Mouse (Mus musculus) cerebellum, postnatal 36 days (tissue): ENCODE results near the gene Tm4sf1.

Experiments
- DNase-seq, 2 experiments: peaks; one replicate each; pipeline ENCODE4 v3.0.0; 2021 to 2022; ENCODE audit warnings: mixed read lengths in 2 of 2

Gene Tm4sf1

DNA sequence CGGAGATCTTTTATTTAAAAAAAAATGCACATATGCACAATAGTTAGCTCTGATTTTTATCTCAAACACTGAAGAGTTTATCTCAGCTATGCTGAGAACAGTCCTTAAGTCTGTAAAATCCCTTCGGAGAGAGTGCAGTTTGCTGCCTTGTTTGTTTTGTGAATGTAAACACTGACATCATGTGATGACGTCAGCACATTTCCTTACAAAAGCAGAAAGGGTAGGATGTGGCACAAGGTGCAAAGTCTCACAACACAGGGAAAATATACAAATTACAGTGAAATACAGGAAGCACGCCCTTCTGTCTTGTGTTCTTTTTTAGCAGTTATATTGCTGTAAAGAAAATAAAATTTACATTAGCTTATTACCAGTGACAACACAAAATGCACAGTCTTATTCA, 14.3 kb downstream of the Tm4sf1 start:
- no peak for DNase-seq

DNA sequence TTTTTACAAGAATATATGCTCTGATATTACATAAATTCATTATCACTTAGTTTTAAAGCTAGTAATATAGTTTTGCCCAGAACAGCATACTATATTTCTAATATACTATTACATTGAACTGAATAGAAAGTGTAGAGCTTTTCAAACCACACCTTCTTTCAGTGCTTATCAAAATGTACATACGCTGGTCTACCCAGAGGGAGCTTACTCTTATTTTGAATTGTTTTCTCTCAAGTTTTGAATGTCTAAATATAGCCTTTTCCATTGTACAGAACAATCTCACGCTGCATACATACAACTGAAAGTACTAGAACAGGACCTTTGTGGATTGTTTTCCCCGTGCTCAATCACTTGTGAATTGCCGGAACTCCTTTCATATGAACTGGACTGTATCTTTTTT, 23.6 kb downstream of the Tm4sf1 start:
- no peak for DNase-seq

- no peak for DNase-seq
Measured at GRCm38 (mm10) chr3:57277453-57277852, 24.3 kb downstream of the Tm4sf1 start.

- DNase-seq = no peak
Measured at GRCm38 (mm10) chr3:57276821-57277220, 25.0 kb downstream of the Tm4sf1 start.

- no peak for DNase-seq
Measured at GRCm38 (mm10) chr3:57268994-57269393, 32.8 kb downstream of the Tm4sf1 start.

GRCm38 (mm10) chr3:57267559-57268173, 34.1 kb downstream of the Tm4sf1 start:
- DNase-seq = peak; percentile 17 to 27

GRCm38 (mm10) chr3:57253041-57253440, 48.7 kb downstream of the Tm4sf1 start:
- DNase-seq = no peak

- no peak for DNase-seq
Measured at GRCm38 (mm10) chr3:57252551-57252950, 49.2 kb downstream of the Tm4sf1 start.

DNA sequence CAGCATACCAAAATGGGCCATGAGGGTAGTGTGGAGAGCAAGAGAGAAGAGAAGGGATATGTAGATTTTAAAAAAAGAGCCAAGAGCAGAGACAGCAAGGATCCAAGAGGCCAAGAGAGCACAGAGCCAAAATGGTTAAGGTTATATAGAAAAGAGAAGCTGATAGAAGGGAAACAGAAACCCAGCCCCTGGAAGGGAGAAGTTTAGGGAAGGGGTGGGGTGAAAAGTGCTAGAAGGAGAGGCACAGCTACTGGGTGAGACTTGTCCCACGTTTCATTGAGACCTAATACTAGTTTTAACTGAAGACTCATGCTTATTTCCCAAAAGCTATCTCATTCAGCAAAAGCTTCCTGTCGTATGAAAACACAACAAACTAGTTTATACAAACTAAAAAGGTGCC, 56.5 kb downstream of the Tm4sf1 start:
- DNase-seq = no peak
